Mouse (Mus musculus) gastrocnemius, adult 18-20 months (tissue): ENCODE data around the gene Trip11. TPM values are rescaled to one million over a fixed set of nuclear protein-coding genes. Genes with fewer than 3 reads are reported as not detected.

Source experiments
- total RNA-seq, 2 experiments: library from RNA; stranded (reverse); gene quantifications; 2 replicates each; pipeline ENCODE4 v1.2.3; 2021

The Trip11 gene
- total RNA-seq, 2 experiments from 2014 or later = 25.6 to 25.8 TPM

Other genes with a start within 250 kb of the Trip11 start
- gene Tc2n, start 194.7 kb downstream of the Trip11 start, total RNA-seq = under 1 TPM; 0.23 to 0.26 TPM
- 10 to 100 TPM in 1 of 2 experiments, 1 to 10 TPM in 1; 9.6 to 14.7 TPM for gene Fbln5, start 94.2 kb downstream of the Trip11 start, total RNA-seq
- gene Atxn3, start 45.0 kb upstream of the Trip11 start, total RNA-seq = 1 to 10 TPM; 4.4 to 4.8 TPM
- gene Cpsf2, start 62.7 kb upstream of the Trip11 start, total RNA-seq = 10 to 100 TPM in 1 of 2 experiments, 1 to 10 TPM in 1; 10.0 to 10.2 TPM
- not detected for gene Slc24a4, start 215.5 kb upstream of the Trip11 start, total RNA-seq